Mouse (Mus musculus) midbrain, postnatal 0 days (tissue): ENCODE data around the gene Rps6ka2. TPM values are rescaled to one million over a fixed set of nuclear protein-coding genes. Genes with fewer than 3 reads are reported as not detected.

Experiments
- ATAC-seq: fragments of 200-750 bp; cut with Nextera tagmentation; 2 replicates; pipeline ENCODE4 v1.8.0; 2017; ENCODE audit warnings: moderate number of reproducible peaks, mild to moderate bottlenecking, moderate TSS enrichment, moderate library complexity; ENCODE audit not compliant: low FRiP score
- DNase-seq: peaks from one replicate; pipeline ENCODE4 v3.0.0-alpha.2; 2015; ENCODE audit warnings: low spot score
- H3K27ac ChIP-seq: fragments of 300-500 bp; sonication (generic); 2 replicates; pipeline ENCODE4 v1.5.1; 2014; ENCODE audit warnings: low read depth, mild to moderate bottlenecking, low read length, mixed read lengths
- H3K27me3 ChIP-seq: fragments of 300-500 bp; sonication (generic); 2 replicates; pipeline ENCODE4 v1.6.1; 2014; ENCODE audit warnings: low read length, control low read depth, mixed read lengths; ENCODE audit not compliant: insufficient read depth
- H3K36me3 ChIP-seq: fragments of 300-500 bp; sonication (generic); 2 replicates; pipeline ENCODE4 v1.6.1; 2014; ENCODE audit warnings: low read length, control low read depth, mixed read lengths; ENCODE audit not compliant: insufficient read depth
- H3K4me1 ChIP-seq: fragments of 300-500 bp; sonication (generic); 2 replicates; pipeline ENCODE4 v1.6.1; 2014; ENCODE audit warnings: mild to moderate bottlenecking, control low read depth, antibody characterized with exemption, low read length, mixed read lengths; ENCODE audit not compliant: insufficient read depth
- H3K4me2 ChIP-seq: fragments of 300-500 bp; sonication (generic); 2 replicates; pipeline ENCODE4 v1.6.1; 2014; ENCODE audit warnings: low read depth, mild to moderate bottlenecking, low read length, mixed read lengths; ENCODE audit not compliant: poor library complexity, severe bottlenecking
- H3K4me3 ChIP-seq: fragments of 300-500 bp; sonication (generic); 2 replicates; pipeline ENCODE4 v1.5.1; 2014; ENCODE audit warnings: low read depth, mild to moderate bottlenecking, low read length, moderate library complexity
- H3K9ac ChIP-seq: fragments of 300-500 bp; sonication (generic); replicated peaks from 2 replicates; pipeline ENCODE4 v1.6.1; 2014; ENCODE audit warnings: mild to moderate bottlenecking, low read length, moderate library complexity, mixed read lengths; ENCODE audit not compliant: poor library complexity, severe bottlenecking
- H3K9me3 ChIP-seq: fragments of 300-500 bp; sonication (generic); 2 replicates; pipeline ENCODE4 v1.6.1; 2016; ENCODE audit warnings: low read length, control low read depth
- CTCF ChIP-seq: IDR thresholded peaks from 2 replicates; pipeline ENCODE4 v1.5.1; 2016; ENCODE audit warnings: antibody characterized with exemption, mild to moderate bottlenecking
- WGBS: fragments of 180-500 bp; shearing (Covaris S2); extraction: QIAGEN DNeasy Blood & Tissue Kit; methylation state at CpG from one replicate; pipeline ENCODE4 v1.1.7; 2014; 5-methylcytosine and 5-hydroxymethylcytosine counted together
- polyA plus RNA-seq: library from polyadenylated mRNA; unstranded; fragments of >200 nt; fragmentation: Nextera tagmentation; extraction: Ambion mirVana; gene quantifications from 2 replicates; pipeline ENCODE4 v1.2.1, GENCODE M21; 2015
- total RNA-seq: library from RNA; depleted of rRNA; stranded (reverse); fragments of >200 nt; gene quantifications from 2 replicates; pipeline ENCODE4 v1.2.3, GENCODE M21; 2014

The Rps6ka2 gene
- total and polyA plus RNA-seq, 2 experiments from 2014 or later, result 16.8 to 34.2 TPM

DNA sequence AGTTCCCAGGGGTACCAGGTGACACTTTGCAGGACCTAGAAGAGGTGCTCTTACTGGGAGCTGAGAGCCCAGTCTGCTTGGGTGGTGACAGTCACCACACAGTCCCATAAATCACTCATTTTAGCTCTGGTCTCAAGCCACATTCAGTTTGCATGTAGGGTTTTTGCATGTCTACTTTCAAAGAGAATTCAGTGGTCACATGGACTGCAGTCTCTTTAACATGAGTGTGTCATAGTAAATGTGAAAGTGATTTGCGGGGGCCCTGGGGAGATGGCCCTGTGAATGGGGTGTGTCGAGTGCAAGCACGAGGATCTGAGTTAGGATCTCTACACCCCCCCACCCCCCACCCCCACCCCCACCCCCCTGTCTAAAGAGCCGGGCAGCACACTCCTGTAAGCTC lies 80.5 kb downstream of the Rps6ka2 start:
- no peak overlapping the region for H3K9ac ChIP-seq
- TF ChIP-seq CTCF, result no peak
- H3K4me1 ChIP-seq, result no peaks in the 10 kb centered on the region
- H3K27ac ChIP-seq, result no peak overlapping the region
- H3K36me3 ChIP-seq, result peaks cover 6% of the 10 kb centered on the region; the same call in 1 of the 2 replicates
- no peak overlapping the region for H3K4me3 ChIP-seq
- H3K9me3 ChIP-seq, result no peaks in the 10 kb centered on the region
- H3K27me3 ChIP-seq, result no peaks in the 10 kb centered on the region
- 77% methylated on average over 4 of the region's 4 CpGs for WGBS
- no peak for ATAC-seq
- no peak overlapping the region for H3K4me2 ChIP-seq
- DNase-seq, result no peak

DNA sequence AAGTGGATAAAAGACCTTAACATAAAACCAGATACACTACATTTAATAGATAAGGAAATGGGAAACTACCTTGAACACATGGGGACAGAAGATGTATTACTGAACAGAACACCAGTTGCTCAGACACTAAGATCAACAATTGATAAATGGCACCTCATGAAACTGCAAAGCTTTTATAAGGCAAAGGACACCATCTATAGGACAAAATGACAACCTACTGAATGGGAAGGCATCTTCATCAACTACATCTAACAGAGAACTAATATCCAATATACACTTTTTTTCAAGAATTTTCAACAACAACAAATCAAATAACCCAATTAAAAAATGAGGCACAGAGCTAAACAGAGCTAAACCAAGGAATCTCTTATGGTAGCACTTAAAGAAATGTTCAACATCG lies 87.3 kb downstream of the Rps6ka2 start:
- Histone ChIP-seq H3K36me3 (no peaks in the 10 kb centered on the region; the same call in 1 of the 2 replicates), H3K27me3 (no peaks in the 10 kb centered on the region), H3K4me2 (no peak overlapping the region), H3K9me3 (no peaks in the 10 kb centered on the region), H3K27ac (no peak overlapping the region), H3K4me3 (no peak overlapping the region), H3K4me1 (no peaks in the 10 kb centered on the region), H3K9ac (no peak overlapping the region)
- WGBS, result 86% methylated on average over 1 of the region's 1 CpGs
- TF ChIP-seq CTCF, result peak; percentile 39
- ATAC-seq, result no peak
- no peak for DNase-seq

- Histone ChIP-seq H3K9me3 (no peaks in the 10 kb centered on the region), H3K9ac (no peak overlapping the region), H3K36me3 (no peaks in the 10 kb centered on the region; the same call in 1 of the 2 replicates), H3K4me2 (no peak overlapping the region), H3K27me3 (no peaks in the 10 kb centered on the region), H3K27ac (no peak overlapping the region), H3K4me1 (no peaks in the 10 kb centered on the region), H3K4me3 (no peak overlapping the region)
- WGBS, result 65% methylated on average over 15 of the region's 15 CpGs
- no peak for ATAC-seq
- TF ChIP-seq CTCF, result no peak
- no peak for DNase-seq
These were observed 88.9 kb downstream of the Rps6ka2 start for GRCm38 (mm10) chr17:7258748-7259359.

DNA sequence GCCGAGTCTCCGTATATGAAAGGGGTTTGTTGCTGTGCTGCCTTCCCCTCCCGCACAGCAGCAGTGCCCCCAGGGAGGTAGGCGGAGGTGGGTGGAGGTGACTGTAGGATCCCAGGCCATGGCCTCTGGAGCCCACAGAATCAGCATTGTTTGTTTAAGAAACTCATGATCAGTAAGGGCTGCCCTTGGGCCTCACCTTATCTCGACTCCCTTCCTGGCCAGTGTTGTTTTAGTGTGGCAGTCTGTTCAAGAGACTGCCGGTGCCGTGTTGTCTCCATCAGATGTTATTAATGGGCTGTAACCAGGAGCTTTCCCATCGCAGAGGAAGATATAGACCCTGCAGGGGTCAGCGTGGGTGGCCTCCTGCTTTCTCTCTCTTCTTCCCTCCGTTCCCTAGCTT lies 90.4 kb downstream of the Rps6ka2 start:
- WGBS, result 73% methylated on average over 10 of the region's 10 CpGs
- Histone ChIP-seq H3K36me3 (no peaks in the 10 kb centered on the region; the same call in 1 of the 2 replicates), H3K27me3 (no peaks in the 10 kb centered on the region), H3K9me3 (no peaks in the 10 kb centered on the region), H3K27ac (no peak overlapping the region), H3K9ac (no peak overlapping the region), H3K4me3 (no peak overlapping the region), H3K4me2 (no peak overlapping the region), H3K4me1 (no peaks in the 10 kb centered on the region)
- TF ChIP-seq CTCF, result no peak
- no peak for ATAC-seq
- no peak for DNase-seq

DNA sequence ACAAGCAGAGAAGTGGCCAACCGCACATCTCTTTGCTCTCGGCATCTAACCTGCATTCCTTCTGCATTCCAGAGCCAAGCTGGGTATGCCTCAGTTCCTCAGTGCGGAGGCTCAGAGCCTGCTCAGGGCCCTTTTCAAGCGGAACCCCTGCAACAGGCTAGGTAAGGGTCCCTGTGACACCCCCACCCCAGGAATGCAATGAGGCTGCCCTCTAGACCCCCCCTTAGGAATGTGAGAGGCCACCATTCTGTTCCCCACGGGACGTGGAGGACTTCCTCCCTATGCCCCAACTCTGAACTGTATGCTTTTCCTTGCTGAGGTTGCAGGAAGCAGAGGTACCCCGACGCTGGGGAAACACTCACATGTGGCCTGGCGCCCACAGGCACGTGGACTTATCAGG lies 92.1 kb downstream of the Rps6ka2 start:
- H3K4me2 ChIP-seq, result no peak overlapping the region
- no peaks in the 10 kb centered on the region; the same call in 1 of the 2 replicates for H3K36me3 ChIP-seq
- DNase-seq (no peak), ATAC-seq (no peak)
- no peak for TF ChIP-seq CTCF
- H3K27ac ChIP-seq, result no peak overlapping the region
- H3K4me3 ChIP-seq, result no peak overlapping the region
- no peak overlapping the region for H3K9ac ChIP-seq
- 56% methylated on average over 10 of the region's 10 CpGs for WGBS
- H3K4me1 ChIP-seq, result no peaks in the 10 kb centered on the region
- H3K27me3 ChIP-seq, result no peaks in the 10 kb centered on the region
- H3K9me3 ChIP-seq, result no peaks in the 10 kb centered on the region

DNA sequence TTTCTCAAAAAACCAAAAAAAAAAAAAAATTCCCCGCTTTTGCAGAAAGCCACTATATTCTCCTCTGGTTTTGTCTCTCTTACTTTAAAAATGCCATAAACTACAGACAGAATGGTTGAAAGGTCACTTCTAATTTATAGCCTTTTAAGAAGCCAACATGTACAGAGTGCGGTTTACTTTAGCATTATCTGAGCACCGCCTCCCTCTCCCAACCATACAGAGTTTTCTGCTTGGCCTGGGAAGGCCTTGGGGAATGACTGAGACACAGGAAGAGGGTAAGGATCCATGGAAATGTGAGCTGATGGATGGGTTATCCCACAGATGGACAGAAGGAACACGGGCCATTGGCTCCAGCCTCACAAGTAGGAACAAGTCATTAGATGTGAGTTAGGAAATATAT lies 92.7 kb downstream of the Rps6ka2 start:
- Histone ChIP-seq H3K36me3 (no peaks in the 10 kb centered on the region; the same call in 1 of the 2 replicates), H3K27me3 (no peaks in the 10 kb centered on the region), H3K4me1 (no peaks in the 10 kb centered on the region), H3K4me2 (no peak overlapping the region), H3K9ac (no peak overlapping the region), H3K4me3 (no peak overlapping the region), H3K27ac (no peak overlapping the region), H3K9me3 (no peaks in the 10 kb centered on the region)
- DNase-seq (no peak), ATAC-seq (no peak)
- 87% methylated on average over 4 of the region's 4 CpGs for WGBS
- no peak for TF ChIP-seq CTCF
